Mouse (Mus musculus): ENCODE results near the gene Tiam2.

DNA sequence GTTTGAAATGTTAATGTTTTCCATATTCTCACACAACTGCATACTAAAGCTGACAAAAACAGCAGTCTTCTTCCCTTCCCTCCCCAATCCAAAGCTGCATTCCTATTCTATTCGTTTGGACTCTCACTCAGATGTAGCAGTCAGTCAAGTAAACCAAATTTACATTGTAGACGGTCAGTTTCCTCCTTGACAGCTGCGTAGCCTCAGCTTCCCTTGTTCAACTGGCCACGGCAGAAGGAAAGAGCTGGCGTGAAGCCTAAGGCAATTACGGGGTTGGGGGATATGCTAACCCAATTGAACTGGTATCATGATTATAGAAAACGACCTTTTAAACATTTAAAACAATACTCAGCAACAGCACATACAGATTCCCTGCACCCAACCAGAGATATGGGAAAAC is 221.4 kb downstream of the Tiam2 start:
- TF ChIP-seq CTCF (conservative IDR thresholded peaks at IDR 0.05; ENCODE audit: insufficient read depth, insufficient read length, low read depth, low read length) (no peak), POLR2A (IDR thresholded peaks at IDR 0.05; ENCODE audit: low read depth, low read length) (no peak)

Data from kidney, adult 2 months (tissue).